Mouse (Mus musculus) cerebellum, adult 2 months (tissue): ENCODE measurements around the gene Pard3b. TPM values are rescaled to one million over a fixed set of nuclear protein-coding genes. Genes with fewer than 3 reads are reported as not detected.

ENCODE experiments used
- DNase-seq, 2 experiments: peaks; one replicate each; pipeline ENCODE4 v3.0.0; 2021
- H3K27ac ChIP-seq: fragments of 200-500 bp; 2 replicates; pipeline ENCODE4 v1.5.1; 2012; ENCODE audit warnings: low read length, control low read depth, inconsistent platforms; ENCODE audit not compliant: insufficient read depth
- H3K27me3 ChIP-seq: fragments of 200-500 bp; 2 replicates; pipeline ENCODE4 v1.6.1; 2012; ENCODE audit warnings: inconsistent platforms, mild to moderate bottlenecking, low read length, moderate library complexity; ENCODE audit not compliant: control insufficient read depth, insufficient read depth
- H3K4me1 ChIP-seq: fragments of 200-500 bp; 2 replicates; pipeline ENCODE4 v1.6.1; 2011; ENCODE audit warnings: low read length; ENCODE audit not compliant: control insufficient read depth, insufficient read depth
- H3K4me3 ChIP-seq: fragments of 200-500 bp; replicated peaks from 2 replicates; pipeline ENCODE3; 2011; ENCODE audit warnings: mild to moderate bottlenecking, low read depth, low read length, control low read depth; ENCODE audit not compliant: insufficient read depth
- CTCF ChIP-seq: fragments of 200-500 bp; IDR thresholded peaks from 2 replicates; pipeline ENCODE4 v1.5.1; 2011; ENCODE audit warnings: low read depth, mild to moderate bottlenecking, control low read depth, low read length, moderate library complexity, borderline replicate concordance; ENCODE audit not compliant: insufficient read depth
- POLR2A ChIP-seq: fragments of 200-500 bp; IDR thresholded peaks from 2 replicates; pipeline ENCODE4 v1.6.1; 2011; ENCODE audit warnings: low read length, control low read depth, borderline replicate concordance; ENCODE audit not compliant: insufficient read depth
- WGBS: fragments of 180-500 bp; shearing (Covaris S2); methylation state at CpG from one replicate; pipeline ENCODE4 v1.1.7; 2018; 5-methylcytosine and 5-hydroxymethylcytosine counted together
- polyA plus RNA-seq: library from polyadenylated mRNA; depleted of rRNA; stranded (reverse); fragments of >200 nt; gene quantifications from 2 replicates; pipeline ENCODE4 v1.2.3, GENCODE M21; 2012

Gene Pard3b
- polyA plus RNA-seq, 1 experiment, result 1.3 TPM

- no peak for DNase-seq
- Histone ChIP-seq H3K4me3 (no peak overlapping the region), H3K27ac (no peak overlapping the region), H3K27me3 (no peaks in the 10 kb centered on the region), H3K4me1 (no peaks in the 10 kb centered on the region)
- 84% methylated on average over 5 of the region's 5 CpGs for WGBS
- TF ChIP-seq CTCF (no peak), POLR2A (no peak)
Measured at GRCm38 (mm10) chr1:61850471-61850870, 211.8 kb downstream of the Pard3b start.

- no peak for TF ChIP-seq CTCF
- no peak for TF ChIP-seq POLR2A
Measured at GRCm38 (mm10) chr1:61851176-61851575, 212.6 kb downstream of the Pard3b start.

GRCm38 (mm10) chr1:61867286-61868082 lies 228.9 kb downstream of the Pard3b start:
- Histone ChIP-seq H3K27ac (no peak overlapping the region), H3K4me3 (no peak overlapping the region), H3K4me1 (no peaks in the 10 kb centered on the region), H3K27me3 (no peaks in the 10 kb centered on the region)
- TF ChIP-seq CTCF (no peak), POLR2A (no peak)
- no peak for DNase-seq
- 71% methylated on average over 2 of the region's 2 CpGs for WGBS

More at GRCm38 (mm10) chr1:61851176-61851575, 212.6 kb downstream of the Pard3b start:
- 54% methylated on average over 5 of the region's 5 CpGs for WGBS
- no peaks in the 10 kb centered on the region for H3K4me1 ChIP-seq
- H3K27ac ChIP-seq, result no peak overlapping the region
- no peak for DNase-seq
- H3K4me3 ChIP-seq, result no peak overlapping the region
- H3K27me3 ChIP-seq, result no peaks in the 10 kb centered on the region

GRCm38 (mm10) chr1:61874875-61875274 lies 236.3 kb downstream of the Pard3b start:
- DNase-seq, result no peak
- TF ChIP-seq POLR2A (no peak), CTCF (no peak)
- H3K27ac ChIP-seq, result no peak overlapping the region
- H3K4me3 ChIP-seq, result no peak overlapping the region
- H3K27me3 ChIP-seq, result no peaks in the 10 kb centered on the region
- no peaks in the 10 kb centered on the region for H3K4me1 ChIP-seq
- 89% methylated on average over 1 of the region's 1 CpGs for WGBS

- no peak for DNase-seq
- 59% methylated on average over 6 of the region's 6 CpGs for WGBS
- TF ChIP-seq POLR2A (no peak), CTCF (no peak)
- H3K27ac ChIP-seq, result no peak overlapping the region
- H3K27me3 ChIP-seq, result no peaks in the 10 kb centered on the region
- no peaks in the 10 kb centered on the region for H3K4me1 ChIP-seq
- H3K4me3 ChIP-seq, result no peak overlapping the region
Measured at GRCm38 (mm10) chr1:61879706-61880470, 241.3 kb downstream of the Pard3b start.

GRCm38 (mm10) chr1:61896048-61896447 lies 257.4 kb downstream of the Pard3b start:
- H3K27me3 ChIP-seq, result no peaks in the 10 kb centered on the region
- peak; percentile 73 to 83 for DNase-seq
- no peak overlapping the region for H3K4me3 ChIP-seq
- 7% methylated on average over 4 of the region's 4 CpGs for WGBS
- H3K4me1 ChIP-seq, result no peaks in the 10 kb centered on the region
- no peak overlapping the region for H3K27ac ChIP-seq
- no peak for TF ChIP-seq POLR2A
- TF ChIP-seq CTCF, result no peak

GRCm38 (mm10) chr1:61903271-61904007 lies 264.8 kb downstream of the Pard3b start:
- Histone ChIP-seq H3K27me3 (no peaks in the 10 kb centered on the region), H3K4me3 (no peak overlapping the region), H3K27ac (no peak overlapping the region), H3K4me1 (no peaks in the 10 kb centered on the region)
- 55% methylated on average over 4 of the region's 4 CpGs for WGBS
- no peak for TF ChIP-seq POLR2A
- no peak for TF ChIP-seq CTCF
- no peak for DNase-seq

- Histone ChIP-seq H3K27me3 (no peaks in the 10 kb centered on the region), H3K4me3 (no peak overlapping the region), H3K27ac (no peak overlapping the region), H3K4me1 (no peaks in the 10 kb centered on the region)
- 38% methylated on average over 4 of the region's 4 CpGs for WGBS
- no peak for TF ChIP-seq CTCF
- TF ChIP-seq POLR2A, result no peak
- no peak for DNase-seq
Measured at GRCm38 (mm10) chr1:61904036-61904435, 265.4 kb downstream of the Pard3b start.
